Mouse (Mus musculus): ENCODE measurements at regions not wholly inside any gene's neighbourhood (a gene's known extent, or its start where the extent isn't known, plus 50 kb on each side); places are given as distances from the start of the nearest gene placed in this dataset.

GRCm38 (mm10) chr2:178572301-178572700, 142.0 kb downstream of the Cdh26 start:
- in situ Hi-C loops (cut with MboI; ENCODE audit: low pct_unique_long_range_greater_than_20kb), result no loop called here
- DNase-seq (ENCODE audit: low read depth, low spot score) (no peak), ATAC-seq (no peak)
- ChIA-PET POLR2A (no interaction called here), CTCF (no interaction called here)
- H3K27me3 ChIP-seq, result no peaks in the 10 kb centered on the region
- no peak for TF ChIP-seq CTCF (IDR thresholded peaks at IDR 0.05)

GRCm38 (mm10) chr2:178574859-178575258, 144.5 kb downstream of the Cdh26 start:
- TF ChIP-seq CTCF (IDR thresholded peaks at IDR 0.05), result no peak
- ChIA-PET CTCF (no interaction called here), POLR2A (no interaction called here)
- ATAC-seq, result no peak
- no peak for DNase-seq (ENCODE audit: low read depth, low spot score)
- H3K27me3 ChIP-seq, result no peaks in the 10 kb centered on the region
- in situ Hi-C loops (cut with MboI; ENCODE audit: low pct_unique_long_range_greater_than_20kb), result no loop called here

- H3K27me3 ChIP-seq, result no peaks in the 10 kb centered on the region
- in situ Hi-C loops (cut with MboI; ENCODE audit: low pct_unique_long_range_greater_than_20kb), result no loop called here
- no peak for TF ChIP-seq CTCF (IDR thresholded peaks at IDR 0.05)
- POLR2A ChIA-PET, result no interaction called here
- DNase-seq (ENCODE audit: low read depth, low spot score) (no peak), ATAC-seq (no peak)
- CTCF ChIA-PET, result no interaction called here
Measured at GRCm38 (mm10) chr2:178575403-178575802, 145.1 kb downstream of the Cdh26 start.

- CTCF ChIA-PET, result no interaction called here
- no peaks in the 10 kb centered on the region for H3K27me3 ChIP-seq
- ATAC-seq (no peak), DNase-seq (ENCODE audit: low read depth, low spot score) (no peak)
- TF ChIP-seq CTCF (IDR thresholded peaks at IDR 0.05), result no peak
- in situ Hi-C loops (cut with MboI; ENCODE audit: low pct_unique_long_range_greater_than_20kb), result no loop called here
- POLR2A ChIA-PET, result no interaction called here
Measured at GRCm38 (mm10) chr2:178576067-178576466, 145.7 kb downstream of the Cdh26 start.

- in situ Hi-C loops (cut with MboI; ENCODE audit: low pct_unique_long_range_greater_than_20kb), result no loop called here
- ATAC-seq, result no peak
Measured at GRCm38 (mm10) chr2:178579571-178579970, 149.2 kb downstream of the Cdh26 start.

GRCm38 (mm10) chr2:178581306-178581705, 151.0 kb downstream of the Cdh26 start:
- ATAC-seq (no peak), DNase-seq (ENCODE audit: low read depth, low spot score) (no peak)
- in situ Hi-C loops (cut with MboI; ENCODE audit: low pct_unique_long_range_greater_than_20kb), result no loop called here
- POLR2A ChIA-PET, result no interaction called here
- no peak for TF ChIP-seq CTCF (IDR thresholded peaks at IDR 0.05)
- H3K27me3 ChIP-seq, result peaks cover 3% of the 10 kb centered on the region
- CTCF ChIA-PET, result no interaction called here

More at GRCm38 (mm10) chr2:178579571-178579970, 149.2 kb downstream of the Cdh26 start:
- DNase-seq (ENCODE audit: low read depth, low spot score), result no peak
- ChIA-PET CTCF (interaction anchor here (0.9 kb wide), 1 partner anchor 22 kb away, joined by 3 read pairs; no protein-coding TSS in a partner anchor), POLR2A (no interaction called here)
- H3K27me3 ChIP-seq, result no peaks in the 10 kb centered on the region
- TF ChIP-seq CTCF (IDR thresholded peaks at IDR 0.05), result no peak

- ChIA-PET POLR2A (no interaction called here), CTCF (no interaction called here)
- TF ChIP-seq CTCF (IDR thresholded peaks at IDR 0.05), result no peak
- DNase-seq (ENCODE audit: low read depth, low spot score) (no peak), ATAC-seq (no peak)
- H3K27me3 ChIP-seq, result peaks cover 3% of the 10 kb centered on the region
- in situ Hi-C loops (cut with MboI; ENCODE audit: low pct_unique_long_range_greater_than_20kb), result no loop called here
Measured at GRCm38 (mm10) chr2:178584970-178585566, 154.7 kb downstream of the Cdh26 start.

- in situ Hi-C loops (cut with MboI; ENCODE audit: low pct_unique_long_range_greater_than_20kb), result no loop called here
- ChIA-PET CTCF (no interaction called here), POLR2A (no interaction called here)
- TF ChIP-seq CTCF (IDR thresholded peaks at IDR 0.05), result no peak
- DNase-seq (ENCODE audit: low read depth, low spot score), result no peak
- peaks cover 3% of the 10 kb centered on the region for H3K27me3 ChIP-seq
- ATAC-seq, result no peak
Measured at GRCm38 (mm10) chr2:178587134-178587636, 156.9 kb downstream of the Cdh26 start.

GRCm38 (mm10) chr2:178593743-178594142, 163.4 kb downstream of the Cdh26 start:
- ChIA-PET POLR2A (no interaction called here), CTCF (no interaction called here)
- no peak for TF ChIP-seq CTCF (IDR thresholded peaks at IDR 0.05)
- in situ Hi-C loops (cut with MboI; ENCODE audit: low pct_unique_long_range_greater_than_20kb), result no loop called here
- ATAC-seq, result no peak
- DNase-seq (ENCODE audit: low read depth, low spot score), result no peak
- peaks cover 3% of the 10 kb centered on the region for H3K27me3 ChIP-seq

- no peak for TF ChIP-seq CTCF (IDR thresholded peaks at IDR 0.05)
- peaks cover 3% of the 10 kb centered on the region for H3K27me3 ChIP-seq
- no peak for DNase-seq (ENCODE audit: low read depth, low spot score)
- ATAC-seq, result no peak
- ChIA-PET CTCF (no interaction called here), POLR2A (no interaction called here)
- in situ Hi-C loops (cut with MboI; ENCODE audit: low pct_unique_long_range_greater_than_20kb), result no loop called here
Measured at GRCm38 (mm10) chr2:178594177-178594576, 163.8 kb downstream of the Cdh26 start.

GRCm38 (mm10) chr2:178596312-178597083, 166.2 kb downstream of the Cdh26 start:
- in situ Hi-C loops (cut with MboI; ENCODE audit: low pct_unique_long_range_greater_than_20kb), result no loop called here
- no peak for ATAC-seq
- TF ChIP-seq CTCF (IDR thresholded peaks at IDR 0.05), result no peak
- DNase-seq (ENCODE audit: low read depth, low spot score), result no peak
- ChIA-PET POLR2A (no interaction called here), CTCF (no interaction called here)
- H3K27me3 ChIP-seq, result peaks cover 3% of the 10 kb centered on the region

Measured in Patski (cell line).